Mouse (Mus musculus) liver, adult 2 months (tissue): ENCODE data around the gene Slc45a1. TPM values are rescaled to one million over a fixed set of nuclear protein-coding genes. Genes with fewer than 3 reads are reported as not detected.
A peak's percentile ranks its signal among the peaks of the same experiment; 100 is the strongest.

Source experiments
- DNase-seq: peaks from one replicate; pipeline ENCODE4 v3.0.0-alpha.2; 2011; ENCODE audit warnings: low read depth, low spot score; ENCODE audit errors: extremely low read depth
- H3K27ac ChIP-seq: fragments of 200-500 bp; replicated peaks from 2 replicates; pipeline ENCODE4 v1.5.1; 2012; ENCODE audit warnings: low read depth, mild to moderate bottlenecking, control low read depth, inconsistent platforms, low read length; ENCODE audit not compliant: insufficient read depth
- H3K27me3 ChIP-seq: fragments of 200-500 bp; 2 replicates; pipeline ENCODE4 v1.6.1; 2012; ENCODE audit warnings: mild to moderate bottlenecking, moderate library complexity, low read length, inconsistent platforms; ENCODE audit not compliant: control insufficient read depth, insufficient read depth
- H3K36me3 ChIP-seq: fragments of 200-500 bp; 2 replicates; pipeline ENCODE4 v1.6.1; 2012; ENCODE audit warnings: low read length, inconsistent platforms; ENCODE audit not compliant: control insufficient read depth, insufficient read depth
- H3K4me1 ChIP-seq: fragments of 200-500 bp; 2 replicates; pipeline ENCODE4 v1.6.1; 2011; ENCODE audit warnings: low read length; ENCODE audit not compliant: control insufficient read depth, insufficient read depth
- H3K4me3 ChIP-seq: fragments of 200-500 bp; 2 replicates; pipeline ENCODE4 v1.5.1; 2011; ENCODE audit warnings: low read depth, mild to moderate bottlenecking, control low read depth, low read length, moderate library complexity; ENCODE audit not compliant: insufficient read depth
- H3K79me2 ChIP-seq: fragments of 200-500 bp; 2 replicates; pipeline ENCODE4 v1.6.1; 2012; ENCODE audit warnings: inconsistent platforms, mild to moderate bottlenecking, low read length, moderate library complexity; ENCODE audit not compliant: control insufficient read depth, insufficient read depth
- H3K9ac ChIP-seq: fragments of 200-500 bp; 2 replicates; pipeline ENCODE4 v1.6.1; 2012; ENCODE audit warnings: low read depth, mild to moderate bottlenecking, control low read depth, inconsistent platforms, low read length
- CTCF ChIP-seq: fragments of 200-500 bp; IDR thresholded peaks from 2 replicates; pipeline ENCODE4 v1.5.1; 2011; ENCODE audit warnings: low read depth, low read length, control low read depth
- POLR2A ChIP-seq: fragments of 200-500 bp; IDR thresholded peaks from 2 replicates; pipeline ENCODE4 v1.6.1; 2011; ENCODE audit warnings: low read length, control low read depth; ENCODE audit not compliant: insufficient read depth; ENCODE audit errors: extremely low read depth
- WGBS: fragments of 180-500 bp; shearing (Covaris S2); methylation state at CpG from one replicate; pipeline ENCODE4 v1.1.7; 2018; 5-methylcytosine and 5-hydroxymethylcytosine counted together
- polyA plus RNA-seq: library from polyadenylated mRNA; depleted of rRNA; stranded (reverse); fragments of >200 nt; gene quantifications from 2 replicates; pipeline ENCODE4 v1.2.3, GENCODE M21; 2012
- total RNA-seq: library from RNA; depleted of rRNA; stranded (reverse); fragments of >200 nt; gene quantifications from 2 replicates; pipeline ENCODE4 v1.2.3, GENCODE M21; 2014

Slc45a1 gene
- total and polyA plus RNA-seq, 2 experiments: not detected

DNA sequence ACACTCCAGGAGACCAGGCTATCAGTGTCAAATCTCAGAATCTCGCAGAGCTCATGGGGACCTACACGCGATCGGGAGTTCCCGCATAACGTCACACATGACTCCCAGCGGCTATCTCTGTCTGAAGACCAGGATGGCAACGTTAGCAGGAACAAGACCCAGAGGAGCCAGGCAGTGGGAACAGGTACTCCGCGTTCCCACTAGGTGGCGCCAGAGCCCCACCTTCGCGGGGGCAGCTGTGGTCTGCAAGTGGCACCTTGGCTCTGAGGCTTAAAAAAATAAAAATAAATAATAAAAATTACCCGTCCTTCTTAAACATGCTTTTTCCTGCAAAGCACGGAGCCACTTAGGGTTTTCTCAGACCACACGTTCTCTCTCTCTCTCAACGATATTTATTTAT lies 4.0 kb upstream of the Slc45a1 start:
- H3K9ac ChIP-seq: 0 out of 2 replicates have a peak overlapping the region, but pooled peaks have one; percentile 7
- H3K4me1 ChIP-seq: peaks cover 3% of the 10 kb centered on the region; the same call in 1 of the 2 replicates
- H3K27ac ChIP-seq: no peak overlapping the region
- no peaks in the 10 kb centered on the region for H3K79me2 ChIP-seq
- TF ChIP-seq POLR2A: no peak
- TF ChIP-seq CTCF: peak; percentile 99
- DNase-seq: peak; percentile 62
- no peak overlapping the region for H3K4me3 ChIP-seq
- H3K36me3 ChIP-seq: no peaks in the 10 kb centered on the region
- WGBS: 6% methylated on average over 17 of the region's 17 CpGs
- peaks cover 2% of the 10 kb centered on the region; the same call in 1 of the 2 replicates for H3K27me3 ChIP-seq

- Histone ChIP-seq H3K4me3 (no peak overlapping the region), H3K27ac (no peak overlapping the region), H3K4me1 (no peaks in the 10 kb centered on the region; the same call in 1 of the 2 replicates), H3K9ac (no peak overlapping the region), H3K27me3 (peaks cover 2% of the 10 kb centered on the region; the same call in 1 of the 2 replicates), H3K36me3 (no peaks in the 10 kb centered on the region), H3K79me2 (no peaks in the 10 kb centered on the region)
- TF ChIP-seq POLR2A (no peak), CTCF (no peak)
- 44% methylated on average over 11 of the region's 11 CpGs for WGBS
- no peak for DNase-seq
Measured at GRCm38 (mm10) chr4:150653072-150653599, 1.2 kb upstream of the Slc45a1 start.

GRCm38 (mm10) chr4:150649327-150649726 lies 2.6 kb downstream of the Slc45a1 start:
- TF ChIP-seq CTCF: no peak
- TF ChIP-seq POLR2A: no peak
- no peak for DNase-seq
- no peak overlapping the region for H3K9ac ChIP-seq
- H3K4me1 ChIP-seq: no peaks in the 10 kb centered on the region
- no peaks in the 10 kb centered on the region for H3K79me2 ChIP-seq
- no peak overlapping the region for H3K4me3 ChIP-seq
- H3K27ac ChIP-seq: no peak overlapping the region
- 82% methylated on average over 5 of the region's 5 CpGs for WGBS
- H3K27me3 ChIP-seq: peaks cover 2% of the 10 kb centered on the region; the same call in 1 of the 2 replicates
- no peaks in the 10 kb centered on the region for H3K36me3 ChIP-seq

DNA sequence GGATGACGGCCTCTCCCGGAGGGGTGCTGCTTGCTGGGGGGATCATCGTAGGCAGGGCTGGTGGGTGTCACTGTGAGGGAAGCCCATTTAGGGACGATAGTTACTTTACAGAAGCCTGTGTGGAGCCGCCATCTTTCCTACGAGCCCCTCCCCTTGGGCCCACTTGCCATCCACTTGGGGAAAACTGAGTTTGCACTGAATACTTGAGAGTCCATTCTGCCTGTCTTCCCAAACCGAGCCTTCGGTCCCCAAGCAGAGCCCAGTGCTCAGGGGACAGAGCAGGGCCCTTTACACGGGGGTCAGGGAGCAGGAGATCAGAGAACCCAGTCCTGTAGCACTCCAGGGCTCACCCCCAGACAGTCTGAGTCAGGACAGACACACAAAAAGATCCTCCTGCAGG lies 7.7 kb downstream of the Slc45a1 start:
- Histone ChIP-seq H3K79me2 (no peaks in the 10 kb centered on the region), H3K9ac (no peak overlapping the region), H3K27me3 (no peaks in the 10 kb centered on the region), H3K4me1 (no peaks in the 10 kb centered on the region), H3K27ac (no peak overlapping the region), H3K4me3 (no peak overlapping the region), H3K36me3 (no peaks in the 10 kb centered on the region)
- WGBS: 94% methylated on average over 9 of the region's 9 CpGs
- TF ChIP-seq POLR2A (no peak), CTCF (no peak)
- no peak for DNase-seq

- Histone ChIP-seq H3K9ac (no peak overlapping the region), H3K27ac (no peak overlapping the region), H3K4me1 (peaks cover 2% of the 10 kb centered on the region), H3K36me3 (no peaks in the 10 kb centered on the region), H3K27me3 (no peaks in the 10 kb centered on the region), H3K79me2 (no peaks in the 10 kb centered on the region), H3K4me3 (no peak overlapping the region)
- TF ChIP-seq CTCF (no peak), POLR2A (no peak)
- no peak for DNase-seq
- WGBS: 94% methylated on average over 6 of the region's 6 CpGs
Measured at GRCm38 (mm10) chr4:150636635-150637034, 15.3 kb downstream of the Slc45a1 start.

DNA sequence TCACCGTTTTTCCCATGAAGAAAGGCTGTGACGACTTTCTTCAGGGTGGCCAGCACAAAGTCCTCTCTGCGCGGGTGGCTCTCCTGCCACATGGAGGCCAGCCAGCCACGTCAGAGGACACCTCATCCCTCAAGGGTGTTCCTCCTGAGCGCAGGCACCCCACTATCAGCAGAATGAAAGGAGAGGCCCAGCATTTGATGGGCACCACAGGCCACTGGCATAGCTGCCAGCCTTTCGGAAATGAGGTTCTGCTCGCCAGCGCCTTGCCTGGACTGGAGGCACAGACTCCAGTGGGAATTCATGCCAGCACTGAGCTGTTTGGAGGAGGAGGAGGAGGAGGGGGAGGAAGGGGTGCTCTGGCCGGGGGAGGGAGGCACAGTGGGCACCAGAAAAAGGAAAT lies 16.4 kb downstream of the Slc45a1 start:
- Histone ChIP-seq H3K27me3 (no peaks in the 10 kb centered on the region), H3K27ac (no peak overlapping the region), H3K79me2 (no peaks in the 10 kb centered on the region), H3K4me1 (peaks cover 2% of the 10 kb centered on the region), H3K4me3 (no peak overlapping the region), H3K36me3 (no peaks in the 10 kb centered on the region), H3K9ac (no peak overlapping the region)
- 87% methylated on average over 10 of the region's 10 CpGs for whole genome bisulfite sequencing
- no peak for TF ChIP-seq POLR2A
- TF ChIP-seq CTCF: no peak
- no peak for DNase-seq
